Mouse (Mus musculus) CH12F3 (cell line): ENCODE data around the gene Hspa12a.

Experiments used
- in situ Hi-C: fragments of 300-500 bp; cut with MboI; formaldehyde crosslinking; loops from 2 replicates; pipeline ENCODE4 v1.14.3; 2020; ENCODE audit warnings: low sequenced_read_pairs

The Hspa12a gene

DNA sequence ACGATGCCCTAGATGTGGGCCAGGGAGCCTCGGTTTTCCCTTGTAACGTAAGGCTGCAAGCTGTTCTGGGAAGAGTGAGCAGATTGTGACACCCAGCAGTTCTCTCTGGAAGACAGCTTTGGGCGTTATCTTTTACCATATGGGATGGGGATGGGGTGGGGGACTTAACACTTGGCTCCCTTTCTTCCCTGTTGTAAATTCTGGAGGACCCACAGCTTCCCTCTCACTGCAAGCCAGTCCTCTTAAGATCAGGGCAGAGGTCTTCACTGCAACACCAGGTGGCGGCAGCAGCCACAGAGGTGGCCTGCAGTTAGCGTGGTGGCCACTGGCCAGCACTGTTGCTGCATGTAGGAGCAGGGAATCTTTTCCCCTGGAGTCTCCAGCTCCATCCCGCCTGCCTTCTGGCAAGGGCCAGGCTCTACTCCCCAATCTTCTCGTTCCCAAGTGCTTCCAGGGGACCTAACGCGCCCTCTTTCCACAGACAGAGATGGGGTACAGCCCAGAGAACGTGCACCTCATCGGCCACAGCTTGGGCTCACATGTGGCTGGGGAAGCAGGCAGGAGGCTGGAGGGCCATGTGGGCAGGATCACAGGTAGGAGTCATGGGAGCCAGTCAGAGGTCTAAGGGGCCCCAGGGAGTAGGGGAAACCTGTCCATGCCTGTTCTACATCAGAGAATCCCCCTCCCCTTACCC, 180.5 kb downstream of the Hspa12a start:
- in situ Hi-C loops: no loop called here

DNA sequence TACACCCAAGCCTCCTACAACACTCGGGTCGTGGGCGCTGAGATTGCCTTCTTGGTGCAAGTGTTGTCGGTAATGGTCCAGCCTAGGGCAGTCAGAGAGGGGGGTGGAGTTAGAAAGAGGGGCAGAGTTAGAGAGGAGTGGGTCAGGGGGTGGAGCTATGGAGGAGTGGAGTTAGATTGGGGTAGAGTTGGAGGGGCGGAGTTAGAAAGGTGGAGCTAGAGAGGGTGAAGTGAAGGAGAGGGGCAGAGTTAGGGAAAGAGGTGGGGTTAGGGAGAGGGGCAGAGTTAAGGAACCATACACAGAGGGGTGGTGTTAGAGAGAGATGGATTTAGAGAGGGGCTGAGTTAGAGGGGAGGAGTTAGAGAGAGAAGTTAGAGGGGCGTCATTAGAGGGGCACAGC, 181.1 kb downstream of the Hspa12a start:
- in situ Hi-C loops: no loop called here

GRCm38 (mm10) chr19:58759423-58759822, 184.0 kb downstream of the Hspa12a start, which contains the start of gene Pnliprp2:
TSS of gene Pnliprp2 (plus strand) at chr19:58759719.
- in situ Hi-C loops: no loop called here

DNA sequence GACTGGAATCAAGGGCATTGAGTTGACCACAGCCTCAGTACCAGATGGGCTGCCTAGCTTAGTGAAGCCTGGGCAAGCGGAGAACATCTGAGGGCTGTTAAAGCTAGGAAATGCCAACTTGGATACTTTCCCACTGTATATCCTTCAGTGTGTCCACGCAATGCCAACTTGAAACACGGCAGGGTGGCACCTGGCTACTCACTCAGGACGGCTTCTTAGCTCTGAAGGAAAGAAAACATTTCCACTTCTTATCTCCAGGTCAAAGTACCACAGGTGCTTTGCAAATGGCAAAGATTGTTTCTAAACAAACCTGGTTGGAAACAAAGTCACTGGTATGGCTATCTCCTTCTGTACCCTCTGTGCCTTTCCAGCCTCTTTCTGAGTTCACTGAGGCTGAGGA, 184.6 kb downstream of the Hspa12a start:
- in situ Hi-C loops: no loop called here

DNA sequence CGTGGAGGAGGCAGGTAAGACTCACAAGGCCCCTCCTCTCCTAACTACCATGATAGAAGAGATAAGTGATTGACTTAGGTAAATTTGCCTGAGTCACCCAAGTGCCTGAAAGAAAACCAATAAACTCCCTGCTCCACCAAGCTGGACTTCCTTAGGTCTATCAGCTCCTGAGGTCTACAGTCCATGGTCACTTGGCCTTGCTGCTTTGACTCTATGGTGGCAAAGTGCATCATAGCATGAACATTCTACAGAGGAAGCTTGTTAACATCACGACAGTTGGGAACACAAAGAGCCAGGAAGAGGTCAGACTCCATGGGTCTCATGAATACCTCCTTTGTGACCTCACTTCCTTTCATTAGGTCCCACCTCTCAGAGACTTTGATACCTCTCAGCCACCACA, 191.9 kb downstream of the Hspa12a start:
- in situ Hi-C loops: no loop called here

DNA sequence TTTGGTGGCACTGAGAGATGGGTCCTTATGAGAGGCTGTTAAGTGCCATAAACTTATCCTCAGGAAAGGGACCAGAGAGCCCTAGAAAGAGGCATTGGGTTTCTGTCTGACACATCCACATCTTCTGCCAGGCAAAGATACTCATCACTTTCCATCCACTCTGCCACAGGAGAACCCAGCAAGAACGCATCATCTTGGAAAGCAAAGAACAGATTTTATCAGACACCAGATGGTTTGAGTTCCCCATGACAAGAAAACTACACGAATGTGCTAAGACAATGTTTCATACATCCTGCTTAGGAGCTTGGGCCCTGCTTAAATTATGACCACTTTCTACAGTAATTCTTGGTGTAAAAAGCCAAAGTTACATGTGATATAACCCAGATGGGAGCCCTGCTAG, 192.6 kb downstream of the Hspa12a start:
- in situ Hi-C loops: no loop called here

- in situ Hi-C loops: no loop called here
These were observed 195.9 kb downstream of the Hspa12a start for GRCm38 (mm10) chr19:58747498-58748000.
